In the genomic region with DNA sequence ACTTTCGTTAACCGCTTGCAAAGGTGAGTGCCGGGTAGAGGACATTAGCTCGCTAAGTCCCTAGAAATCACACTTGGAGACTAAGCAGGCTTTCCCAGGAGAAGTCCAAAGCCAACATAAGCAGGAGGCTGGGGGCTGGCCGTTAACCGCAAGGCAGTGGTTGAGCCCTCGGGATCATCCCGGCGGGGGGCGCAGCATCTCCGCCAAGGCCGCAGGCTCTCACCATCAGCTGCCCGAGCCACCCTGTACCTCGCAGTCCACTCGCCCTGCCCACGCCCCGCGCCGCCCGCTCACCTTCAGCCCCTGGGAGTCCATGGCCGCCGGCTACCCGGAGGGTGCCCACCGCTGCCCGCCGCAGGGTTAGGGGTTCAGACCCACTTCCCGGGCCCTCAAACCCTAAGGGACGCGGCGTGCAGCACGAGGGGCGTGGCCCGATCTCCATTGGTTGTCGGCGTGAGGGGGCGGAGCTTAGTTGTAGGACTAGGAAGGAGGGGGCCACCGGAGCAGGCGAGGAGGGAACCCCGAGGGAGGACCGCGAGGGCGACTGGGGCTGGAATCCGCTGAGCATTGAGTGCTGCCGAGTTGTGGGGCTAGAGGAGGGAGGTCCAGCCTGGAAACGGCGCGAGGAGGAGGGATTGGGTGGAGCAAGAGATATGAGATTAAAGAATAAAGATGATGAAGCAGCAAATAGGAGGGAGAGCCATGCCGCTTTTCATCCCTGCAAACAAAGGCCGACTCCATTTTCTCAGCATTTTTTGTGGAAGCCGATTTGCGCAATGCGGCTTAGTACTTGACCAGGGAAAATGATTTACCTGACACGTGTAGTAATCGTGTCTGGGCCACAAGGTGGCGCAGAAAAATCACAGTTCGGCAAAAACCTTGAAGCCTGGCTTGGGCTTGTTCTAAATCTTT, we compare ENCODE assay signal across 8 mouse cellular contexts. TPM values are rescaled to one million over a fixed set of nuclear protein-coding genes. Genes with fewer than 3 reads are reported as not detected.
DNase-seq lines count a peak whose midpoint lies in the region; ATAC-seq and TF ChIP-seq lines count a peak whose summit lies in the region.

A gene (minus strand): TSS at position 398 of the 912 bp plus-strand sequence.

- under 1% methylated on average over 53 of the region's 56 CpGs for WGBS in heart, embryonic 11.5 days (ENCODE audit: insufficient replicate concordance)
- WGBS in kidney, embryonic 15.5 days: under 1% methylated on average over 56 of the region's 56 CpGs
- under 1% methylated on average over 56 of the region's 56 CpGs for WGBS in limb, embryonic 15.5 days
- under 1% methylated on average over 56 of the region's 56 CpGs for WGBS in midbrain, postnatal 0 days

- peak within 1 kb of the TSS; percentile 64 for H3K27ac ChIP-seq in embryonic fibroblast, embryonic 13.5 days (ENCODE audit: insufficient read depth, low read length)
- H3K27ac ChIP-seq in heart, embryonic 11.5 days (ENCODE audit: low read depth, low read length): 0 out of 2 replicates have a peak within 1 kb of the TSS, but pooled peaks have one; percentile 30
- peak within 1 kb of the TSS; percentile 84 for H3K27ac ChIP-seq in kidney, embryonic 15.5 days
- H3K27ac ChIP-seq in limb, embryonic 15.5 days: peak within 1 kb of the TSS; percentile 80
- H3K27ac ChIP-seq in midbrain, postnatal 0 days (ENCODE audit: low read depth, low read length): peak within 1 kb of the TSS; percentile 90

- H3K36me3 ChIP-seq in heart, embryonic 11.5 days (ENCODE audit: control insufficient read depth, insufficient read depth, low read length): no peaks in the 10 kb centered on the region
- H3K36me3 ChIP-seq in kidney, embryonic 15.5 days: peaks cover 8% of the 10 kb centered on the region
- peaks cover 5% of the 10 kb centered on the region; the same call in 1 of the 2 replicates for H3K36me3 ChIP-seq in limb, embryonic 15.5 days
- no peaks in the 10 kb centered on the region for H3K36me3 ChIP-seq in midbrain, postnatal 0 days (ENCODE audit: insufficient read depth, low read length)

- H3K4me3 ChIP-seq in embryonic fibroblast, embryonic 13.5 days (ENCODE audit: insufficient read depth, low read length): peak within 1 kb of the TSS; percentile 81
- H3K4me3 ChIP-seq in heart, embryonic 11.5 days (ENCODE audit: low read depth, low read length): peak within 1 kb of the TSS; percentile 76
- peak within 1 kb of the TSS; percentile 75 for H3K4me3 ChIP-seq in kidney, embryonic 15.5 days (replicated peaks)
- H3K4me3 ChIP-seq in limb, embryonic 15.5 days: peak within 1 kb of the TSS; percentile 92
- H3K4me3 ChIP-seq in midbrain, postnatal 0 days (ENCODE audit: low read depth, low read length): peak within 1 kb of the TSS; percentile 82

- peak within 1 kb of the TSS; percentile 74 for H3K9ac ChIP-seq in heart, embryonic 11.5 days (ENCODE audit: low read depth, low read length)
- peak within 1 kb of the TSS; percentile 59 for H3K9ac ChIP-seq in kidney, embryonic 15.5 days
- peak within 1 kb of the TSS; percentile 68 for H3K9ac ChIP-seq in limb, embryonic 15.5 days
- H3K9ac ChIP-seq in midbrain, postnatal 0 days (replicated peaks; ENCODE audit: low read length, poor library complexity, severe bottlenecking): peak within 1 kb of the TSS; percentile 80

- peak; percentile 98 for ATAC-seq in heart, embryonic 11.5 days (replicated peaks; ENCODE audit: insufficient number of reproducible peaks, low FRiP score, low TSS enrichment)
- ATAC-seq in kidney, embryonic 15.5 days (replicated peaks; ENCODE audit: low FRiP score): peak; percentile 100
- ATAC-seq in limb, embryonic 15.5 days (ENCODE audit: insufficient number of reproducible peaks, low FRiP score, low TSS enrichment, low read depth): peak; percentile 95
- ATAC-seq in midbrain, postnatal 0 days (ENCODE audit: low FRiP score): peak; percentile 99

- peak; percentile 86 to 88 for DNase-seq in B cell, adult 2 months
- DNase-seq in brain, adult 2 months (ENCODE audit: low read depth, low spot score): peak; percentile 99
- DNase-seq in midbrain, postnatal 0 days (ENCODE audit: low spot score): peak; percentile 99
- DNase-seq in spleen, postnatal 10 days (ENCODE audit: low spot score in 2 of 2): peak; percentile 65 to 88

- no peaks in the 10 kb centered on the region for H3K9me3 ChIP-seq in heart, embryonic 11.5 days (replicated peaks; ENCODE audit: control insufficient read depth, low read length)
- H3K9me3 ChIP-seq in kidney, embryonic 15.5 days (replicated peaks): no peaks in the 10 kb centered on the region
- no peaks in the 10 kb centered on the region for H3K9me3 ChIP-seq in limb, embryonic 15.5 days
- H3K9me3 ChIP-seq in midbrain, postnatal 0 days (ENCODE audit: low read length): no peaks in the 10 kb centered on the region

- peak; percentile 53; the same call in 1 of the 2 replicates for TF ChIP-seq POLR2A in embryonic fibroblast, embryonic 13.5 days (IDR thresholded peaks at IDR 0.05; ENCODE audit: low read depth, low read length)

- H3K27me3 ChIP-seq in heart, embryonic 11.5 days (ENCODE audit: control insufficient read depth, insufficient read depth, low read length): no peaks in the 10 kb centered on the region
- H3K27me3 ChIP-seq in kidney, embryonic 15.5 days: no peaks in the 10 kb centered on the region
- no peaks in the 10 kb centered on the region for H3K27me3 ChIP-seq in limb, embryonic 15.5 days
- H3K27me3 ChIP-seq in midbrain, postnatal 0 days (ENCODE audit: insufficient read depth, low read length): no peaks in the 10 kb centered on the region

- peak; percentile 28; the same call in 1 of the 2 replicates for TF ChIP-seq CTCF in embryonic fibroblast, embryonic 13.5 days (IDR thresholded peaks at IDR 0.05; ENCODE audit: borderline replicate concordance, insufficient read depth, low read length)
- TF ChIP-seq CTCF in midbrain, postnatal 0 days (IDR thresholded peaks at IDR 0.05): peak; percentile 86

- peak within 1 kb of the TSS; percentile 79 for H3K4me2 ChIP-seq in heart, embryonic 11.5 days
- peak within 1 kb of the TSS; percentile 69 for H3K4me2 ChIP-seq in kidney, embryonic 15.5 days
- H3K4me2 ChIP-seq in limb, embryonic 15.5 days: peak within 1 kb of the TSS; percentile 69
- H3K4me2 ChIP-seq in midbrain, postnatal 0 days (ENCODE audit: low read depth, low read length, poor library complexity, severe bottlenecking): peak within 1 kb of the TSS; percentile 67

- peaks cover 2% of the 10 kb centered on the region for H3K4me1 ChIP-seq in embryonic fibroblast, embryonic 13.5 days (ENCODE audit: control insufficient read depth, insufficient read depth, low read length)
- peaks cover 5% of the 10 kb centered on the region for H3K4me1 ChIP-seq in heart, embryonic 11.5 days (ENCODE audit: control insufficient read depth, insufficient read depth, low read length)
- peaks cover 11% of the 10 kb centered on the region for H3K4me1 ChIP-seq in kidney, embryonic 15.5 days
- peaks cover 9% of the 10 kb centered on the region for H3K4me1 ChIP-seq in limb, embryonic 15.5 days
- H3K4me1 ChIP-seq in midbrain, postnatal 0 days (ENCODE audit: insufficient read depth, low read length): no peaks in the 10 kb centered on the region

RNA-seq across cellular contexts. Expression of the gene that starts here (rescaled TPM):
- 20.3 and 22.2 TPM in 2 replicates for polyA plus RNA-seq in embryonic fibroblast, embryonic 13.5 days (2011; ENCODE audit: insufficient read length, low read depth, missing spikeins)
- 6.8 and 8.7 TPM in 2 replicates for polyA plus RNA-seq in heart, embryonic 11.5 days (2014; fragmentation: Nextera tagmentation; extraction: Ambion mirVana)
- polyA plus RNA-seq in kidney, embryonic 15.5 days (2015; fragmentation: Nextera tagmentation; extraction: Ambion mirVana): 15.4 and 15.5 TPM in 2 replicates
- polyA plus RNA-seq in limb, embryonic 15.5 days (2015; fragmentation: Nextera tagmentation; extraction: Ambion mirVana): 10.1 and 12.5 TPM in 2 replicates
- 9.8 and 14.0 TPM in 2 replicates for total RNA-seq in midbrain, postnatal 0 days (2014; rRNA removed)
- polyA plus RNA-seq in midbrain, postnatal 0 days (2015; fragmentation: Nextera tagmentation; extraction: Ambion mirVana): 5.7 and 6.1 TPM in 2 replicates

Comparison
In these comparisons a context has a peak if more than half of its experiments do, and no peak if none do; other contexts are left out.
1. Peak in every context shown above with its lines: DNase-seq, ATAC-seq, H3K4me3 ChIP-seq and H3K27ac ChIP-seq.
2. H3K27ac ChIP-seq: peak in every context shown above with its lines; median percentile 90 in midbrain, postnatal 0 days; 84 in kidney, embryonic 15.5 days; 80 in limb, embryonic 15.5 days; 64 in embryonic fibroblast, embryonic 13.5 days; 30 in heart, embryonic 11.5 days.